Mouse (Mus musculus) G1E (cell line): Measurements from ENCODE around the gene Klhl6.

Experiments
- CTCF ChIP-seq: IDR thresholded peaks from 2 replicates; pipeline ENCODE4 v1.5.1; 2012; ENCODE audit warnings: low read depth, low read length, inconsistent platforms, mixed read lengths
- GATA1 ChIP-seq: IDR thresholded peaks from 2 replicates; pipeline ENCODE4 v1.6.1; 2012; ENCODE audit warnings: borderline replicate concordance, low read length, inconsistent platforms, mixed read lengths
- POLR2AphosphoS5 ChIP-seq: IDR thresholded peaks from 2 replicates; pipeline ENCODE4 v1.6.1; 2012; ENCODE audit warnings: low read depth, low read length, inconsistent platforms; ENCODE audit not compliant: insufficient replicate concordance
- TAL1 ChIP-seq: conservative IDR thresholded peaks from 2 replicates; pipeline ENCODE4 v1.6.1; 2012; ENCODE audit warnings: low read depth, low read length, inconsistent platforms, mixed read lengths

DNA sequence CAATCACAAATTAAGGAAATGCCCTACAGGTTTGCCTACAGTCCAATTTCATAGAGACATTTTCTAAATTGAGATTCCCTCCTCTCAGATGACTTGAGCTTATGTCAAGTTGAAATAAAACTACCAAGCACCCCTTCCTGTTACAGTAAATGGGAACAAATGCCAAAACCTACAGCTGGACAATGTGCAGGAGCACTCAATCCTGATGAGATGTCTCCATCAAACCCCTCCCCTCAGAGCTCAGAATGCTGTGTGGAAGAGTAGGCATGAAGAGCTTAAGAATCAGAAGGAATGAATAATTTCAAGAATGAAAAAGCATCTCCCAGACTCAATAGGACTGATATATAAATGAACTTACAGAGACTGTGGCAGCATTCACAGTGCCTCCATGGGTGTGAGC, 7.7 kb upstream of the Klhl6 start:
- TF ChIP-seq CTCF: no peak
- no peak for TF ChIP-seq GATA1
- no peak for TF ChIP-seq POLR2AphosphoS5
- no peak for TF ChIP-seq TAL1
